Mouse (Mus musculus) lung, postnatal 14 days (tissue): ENCODE measurements around the gene Haao.

Experiments used
- DNase-seq: peaks from one replicate; pipeline ENCODE4 v3.0.0; 2021

The Haao gene

GRCm38 (mm10) chr17:83830616-83831292 is 17.0 kb downstream of the Haao start:
- no peak for DNase-seq

GRCm38 (mm10) chr17:83829356-83829755 is 18.4 kb downstream of the Haao start:
- no peak for DNase-seq

GRCm38 (mm10) chr17:83823835-83824234 is 23.9 kb downstream of the Haao start:
- DNase-seq, result no peak

GRCm38 (mm10) chr17:83821876-83822275 is 25.9 kb downstream of the Haao start:
- no peak for DNase-seq

GRCm38 (mm10) chr17:83820701-83821100 is 27.1 kb downstream of the Haao start:
- no peak for DNase-seq

- no peak for DNase-seq
Observed at GRCm38 (mm10) chr17:83819503-83819902, 28.3 kb downstream of the Haao start.

- no peak for DNase-seq
Observed at GRCm38 (mm10) chr17:83816996-83817395, 30.8 kb downstream of the Haao start.

- DNase-seq, result no peak
Observed at GRCm38 (mm10) chr17:83813050-83813449, 34.7 kb downstream of the Haao start.

- DNase-seq, result no peak
Observed at GRCm38 (mm10) chr17:83812200-83812944, 35.4 kb downstream of the Haao start.

- no peak for DNase-seq
Observed at GRCm38 (mm10) chr17:83810285-83810684, 37.5 kb downstream of the Haao start.

- DNase-seq, result no peak
Observed at GRCm38 (mm10) chr17:83809197-83809829, 38.5 kb downstream of the Haao start.

GRCm38 (mm10) chr17:83808476-83809098 is 39.2 kb downstream of the Haao start:
- DNase-seq, result no peak

GRCm38 (mm10) chr17:83807778-83808398 is 39.9 kb downstream of the Haao start:
- DNase-seq, result peak; percentile 83

GRCm38 (mm10) chr17:83807345-83807744 is 40.4 kb downstream of the Haao start:
- DNase-seq, result no peak

- no peak for DNase-seq
Observed at GRCm38 (mm10) chr17:83805078-83805477, 42.7 kb downstream of the Haao start.

- DNase-seq, result peak; percentile 63
Observed at GRCm38 (mm10) chr17:83803987-83804386, 43.8 kb downstream of the Haao start.

GRCm38 (mm10) chr17:83799506-83800050 is 48.2 kb downstream of the Haao start:
- DNase-seq, result no peak

- no peak for DNase-seq
Observed at GRCm38 (mm10) chr17:83795121-83795520, 52.6 kb downstream of the Haao start.

GRCm38 (mm10) chr17:83792388-83792787 is 55.4 kb downstream of the Haao start:
- DNase-seq, result no peak

- DNase-seq, result no peak
Observed at GRCm38 (mm10) chr17:83790158-83790557, 57.6 kb downstream of the Haao start.

- no peak for DNase-seq
Observed at GRCm38 (mm10) chr17:83786418-83786817, 61.3 kb downstream of the Haao start.

- DNase-seq, result no peak
Observed at GRCm38 (mm10) chr17:83782740-83783139, 65.0 kb downstream of the Haao start.
